Mouse (Mus musculus) midbrain, embryonic 12.5 days (tissue): ENCODE measurements around the gene Ugcg. TPM values are rescaled to one million over a fixed set of nuclear protein-coding genes. Genes with fewer than 3 reads are reported as not detected.

ENCODE experiments used
- ATAC-seq: fragments of 200-750 bp; cut with Nextera tagmentation; 2 replicates; pipeline ENCODE4 v1.8.0; 2017; ENCODE audit warnings: low read depth, moderate TSS enrichment, moderate library complexity; ENCODE audit not compliant: low FRiP score
- H3K27ac ChIP-seq: fragments of 300-500 bp; sonication (generic); replicated peaks from 2 replicates; pipeline ENCODE4 v1.5.1; 2016; ENCODE audit warnings: mild to moderate bottlenecking
- H3K27me3 ChIP-seq: fragments of 300-500 bp; sonication (generic); 2 replicates; pipeline ENCODE4 v1.6.1; 2016; ENCODE audit warnings: mild to moderate bottlenecking
- H3K36me3 ChIP-seq: fragments of 300-500 bp; sonication (generic); 2 replicates; pipeline ENCODE4 v1.6.1; 2016
- H3K4me1 ChIP-seq: fragments of 300-500 bp; sonication (generic); 2 replicates; pipeline ENCODE4 v1.6.1; 2016
- H3K4me2 ChIP-seq: fragments of 300-500 bp; sonication (generic); replicated peaks from 2 replicates; pipeline ENCODE4 v1.6.1; 2016; ENCODE audit warnings: mild to moderate bottlenecking, moderate library complexity
- H3K4me3 ChIP-seq: fragments of 300-500 bp; sonication (generic); 2 replicates; pipeline ENCODE4 v1.5.1; 2016; ENCODE audit warnings: mild to moderate bottlenecking
- H3K9ac ChIP-seq: fragments of 300-500 bp; sonication (generic); replicated peaks from 2 replicates; pipeline ENCODE4 v1.6.1; 2016; ENCODE audit warnings: mild to moderate bottlenecking, moderate library complexity
- H3K9me3 ChIP-seq: fragments of 300-500 bp; sonication (generic); 2 replicates; pipeline ENCODE4 v1.6.1; 2016; ENCODE audit warnings: mild to moderate bottlenecking
- WGBS: fragments of 180-500 bp; shearing (Covaris S2); methylation state at CpG from one replicate; pipeline ENCODE4 v1.1.7; 2016; 5-methylcytosine and 5-hydroxymethylcytosine counted together
- polyA plus RNA-seq: library from polyadenylated mRNA; unstranded; fragments of >200 nt; fragmentation: Nextera tagmentation; extraction: Ambion mirVana; gene quantifications from 2 replicates; pipeline ENCODE4 v1.2.1, GENCODE M21; 2016

The Ugcg gene
- polyA plus RNA-seq, 1 experiment from 2014 or later: 15.0 TPM

- Histone ChIP-seq H3K27me3 (no peaks in the 10 kb centered on the region), H3K36me3 (peaks cover 29% of the 10 kb centered on the region), H3K4me2 (no peak overlapping the region), H3K9ac (no peak overlapping the region), H3K9me3 (no peaks in the 10 kb centered on the region), H3K4me3 (no peak overlapping the region), H3K4me1 (0 out of 2 replicates have a peak, but pooled peaks cover 3% of the 10 kb centered on the region), H3K27ac (no peak overlapping the region)
- WGBS: 78% methylated on average over 4 of the region's 4 CpGs
- ATAC-seq: no peak
Observed at GRCm38 (mm10) chr4:59213833-59214232, 24.8 kb downstream of the Ugcg start.

DNA sequence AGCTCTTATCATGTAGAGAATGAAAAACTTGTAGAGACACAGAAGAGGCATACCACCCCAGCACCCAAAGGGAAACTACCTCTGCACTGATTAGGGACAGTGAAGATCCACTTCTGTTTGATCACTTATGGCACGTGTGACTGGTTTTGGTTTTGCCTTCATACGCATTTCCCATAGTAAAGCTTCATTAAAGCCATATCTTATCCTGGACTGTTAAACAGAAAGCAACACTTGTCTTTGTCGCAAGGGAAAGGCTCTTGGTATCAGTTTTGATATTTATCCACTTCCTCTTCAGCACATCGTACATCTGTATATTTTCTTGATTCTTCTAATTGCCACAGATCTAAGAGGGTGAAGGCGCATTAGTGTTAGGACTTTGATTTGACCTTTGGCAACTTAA is 25.6 kb downstream of the Ugcg start:
- H3K27me3 ChIP-seq: no peaks in the 10 kb centered on the region
- 96% methylated on average over 5 of the region's 5 CpGs for WGBS
- H3K9ac ChIP-seq: no peak overlapping the region
- H3K4me1 ChIP-seq: 0 out of 2 replicates have a peak, but pooled peaks cover 3% of the 10 kb centered on the region
- H3K27ac ChIP-seq: no peak overlapping the region
- H3K4me2 ChIP-seq: no peak overlapping the region
- no peak for ATAC-seq
- no peak overlapping the region for H3K4me3 ChIP-seq
- H3K36me3 ChIP-seq: peaks cover 35% of the 10 kb centered on the region
- no peaks in the 10 kb centered on the region for H3K9me3 ChIP-seq

GRCm38 (mm10) chr4:59215585-59215984 is 26.5 kb downstream of the Ugcg start:
- Histone ChIP-seq H3K27me3 (no peaks in the 10 kb centered on the region), H3K4me2 (no peak overlapping the region), H3K4me3 (no peak overlapping the region), H3K9ac (no peak overlapping the region), H3K36me3 (peaks cover 41% of the 10 kb centered on the region), H3K27ac (no peak overlapping the region), H3K9me3 (no peaks in the 10 kb centered on the region), H3K4me1 (no peaks in the 10 kb centered on the region)
- 94% methylated on average over 3 of the region's 3 CpGs for WGBS
- ATAC-seq: no peak

DNA sequence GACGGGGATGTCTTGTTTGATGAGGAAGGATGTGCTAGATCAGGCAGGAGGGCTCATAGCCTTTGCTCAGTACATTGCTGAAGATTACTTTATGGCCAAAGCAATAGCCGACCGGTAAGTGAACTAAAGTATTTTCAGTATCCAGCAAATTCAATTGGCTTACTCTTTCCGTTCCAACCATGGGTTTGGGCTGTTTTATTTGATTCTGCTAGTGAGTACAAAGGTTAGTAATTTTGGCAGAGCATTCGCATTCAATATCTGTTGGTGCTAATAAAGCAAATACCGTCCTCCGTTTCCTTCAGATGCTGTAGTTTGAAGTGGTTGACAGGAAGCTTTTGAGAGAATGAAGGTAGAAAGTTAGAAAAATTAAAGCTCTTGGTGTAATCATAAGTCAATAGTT is 28.0 kb downstream of the Ugcg start:
- H3K4me2 ChIP-seq: no peak overlapping the region
- H3K4me1 ChIP-seq: no peaks in the 10 kb centered on the region
- WGBS: 96% methylated on average over 7 of the region's 7 CpGs
- no peaks in the 10 kb centered on the region for H3K27me3 ChIP-seq
- H3K36me3 ChIP-seq: peaks cover 44% of the 10 kb centered on the region
- H3K4me3 ChIP-seq: no peak overlapping the region
- H3K27ac ChIP-seq: no peak overlapping the region
- H3K9me3 ChIP-seq: no peaks in the 10 kb centered on the region
- no peak for ATAC-seq
- H3K9ac ChIP-seq: no peak overlapping the region

GRCm38 (mm10) chr4:59218154-59218553 is 29.1 kb downstream of the Ugcg start:
- Histone ChIP-seq H3K4me3 (no peak overlapping the region), H3K27me3 (no peaks in the 10 kb centered on the region), H3K9ac (no peak overlapping the region), H3K4me2 (no peak overlapping the region), H3K4me1 (no peaks in the 10 kb centered on the region), H3K9me3 (no peaks in the 10 kb centered on the region), H3K36me3 (peaks cover 47% of the 10 kb centered on the region), H3K27ac (no peak overlapping the region)
- WGBS: 94% methylated on average over 7 of the region's 7 CpGs
- ATAC-seq: no peak

- Histone ChIP-seq H3K9me3 (no peaks in the 10 kb centered on the region), H3K4me2 (no peak overlapping the region), H3K9ac (no peak overlapping the region), H3K4me3 (no peak overlapping the region), H3K4me1 (no peaks in the 10 kb centered on the region), H3K27me3 (no peaks in the 10 kb centered on the region), H3K36me3 (peaks cover 35% of the 10 kb centered on the region), H3K27ac (no peak overlapping the region)
- WGBS: 96% methylated on average over 9 of the region's 9 CpGs
- no peak for ATAC-seq
Observed at GRCm38 (mm10) chr4:59222226-59222625, 33.2 kb downstream of the Ugcg start.

- Histone ChIP-seq H3K9me3 (no peaks in the 10 kb centered on the region), H3K36me3 (peaks cover 32% of the 10 kb centered on the region), H3K4me3 (no peak overlapping the region), H3K27me3 (no peaks in the 10 kb centered on the region), H3K27ac (no peak overlapping the region), H3K9ac (no peak overlapping the region), H3K4me1 (no peaks in the 10 kb centered on the region), H3K4me2 (no peak overlapping the region)
- WGBS: 88% methylated on average over 5 of the region's 5 CpGs
- no peak for ATAC-seq
Observed at GRCm38 (mm10) chr4:59223055-59223615, 34.1 kb downstream of the Ugcg start.

- Histone ChIP-seq H3K27ac (no peak overlapping the region), H3K9ac (no peak overlapping the region), H3K36me3 (peaks cover 23% of the 10 kb centered on the region), H3K4me3 (no peak overlapping the region), H3K27me3 (no peaks in the 10 kb centered on the region), H3K9me3 (no peaks in the 10 kb centered on the region), H3K4me1 (no peaks in the 10 kb centered on the region), H3K4me2 (no peak overlapping the region)
- WGBS: 95% methylated on average over 4 of the region's 4 CpGs
- ATAC-seq: no peak
Observed at GRCm38 (mm10) chr4:59224889-59225288, 35.8 kb downstream of the Ugcg start.

DNA sequence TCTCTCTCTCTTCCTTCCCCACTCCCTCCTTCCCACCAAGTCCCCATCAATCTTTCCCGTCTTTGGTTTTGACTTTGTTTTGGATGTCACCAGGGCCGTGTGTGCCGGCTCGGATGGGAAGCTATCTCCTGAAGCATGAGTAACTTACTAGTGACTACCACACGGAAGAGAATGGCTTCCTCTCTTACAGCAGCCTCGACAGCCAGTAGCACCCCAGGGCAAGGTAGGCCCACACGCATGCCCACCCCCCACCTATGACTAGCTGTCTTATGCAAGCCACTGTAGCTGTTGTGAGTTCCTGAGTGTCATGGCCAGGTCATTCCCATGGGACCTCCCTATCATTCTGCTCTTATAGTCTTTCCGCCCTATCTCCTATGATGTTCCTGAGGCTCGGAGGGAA is 38.0 kb downstream of the Ugcg start:
- H3K27ac ChIP-seq: no peak overlapping the region
- WGBS: 97% methylated on average over 9 of the region's 9 CpGs
- H3K9ac ChIP-seq: no peak overlapping the region
- H3K27me3 ChIP-seq: no peaks in the 10 kb centered on the region
- peaks cover 16% of the 10 kb centered on the region for H3K36me3 ChIP-seq
- H3K4me2 ChIP-seq: no peak overlapping the region
- ATAC-seq: no peak
- no peaks in the 10 kb centered on the region for H3K4me1 ChIP-seq
- H3K4me3 ChIP-seq: no peak overlapping the region
- H3K9me3 ChIP-seq: no peaks in the 10 kb centered on the region

GRCm38 (mm10) chr4:59228951-59229350 is 39.9 kb downstream of the Ugcg start:
- H3K27me3 ChIP-seq: no peaks in the 10 kb centered on the region
- no peak overlapping the region for H3K27ac ChIP-seq
- H3K4me2 ChIP-seq: no peak overlapping the region
- 0 out of 2 replicates have a peak, but pooled peaks cover 4% of the 10 kb centered on the region for H3K36me3 ChIP-seq
- no peak overlapping the region for H3K9ac ChIP-seq
- no peaks in the 10 kb centered on the region for H3K4me1 ChIP-seq
- H3K4me3 ChIP-seq: no peak overlapping the region
- no peaks in the 10 kb centered on the region for H3K9me3 ChIP-seq
- no peak for ATAC-seq

DNA sequence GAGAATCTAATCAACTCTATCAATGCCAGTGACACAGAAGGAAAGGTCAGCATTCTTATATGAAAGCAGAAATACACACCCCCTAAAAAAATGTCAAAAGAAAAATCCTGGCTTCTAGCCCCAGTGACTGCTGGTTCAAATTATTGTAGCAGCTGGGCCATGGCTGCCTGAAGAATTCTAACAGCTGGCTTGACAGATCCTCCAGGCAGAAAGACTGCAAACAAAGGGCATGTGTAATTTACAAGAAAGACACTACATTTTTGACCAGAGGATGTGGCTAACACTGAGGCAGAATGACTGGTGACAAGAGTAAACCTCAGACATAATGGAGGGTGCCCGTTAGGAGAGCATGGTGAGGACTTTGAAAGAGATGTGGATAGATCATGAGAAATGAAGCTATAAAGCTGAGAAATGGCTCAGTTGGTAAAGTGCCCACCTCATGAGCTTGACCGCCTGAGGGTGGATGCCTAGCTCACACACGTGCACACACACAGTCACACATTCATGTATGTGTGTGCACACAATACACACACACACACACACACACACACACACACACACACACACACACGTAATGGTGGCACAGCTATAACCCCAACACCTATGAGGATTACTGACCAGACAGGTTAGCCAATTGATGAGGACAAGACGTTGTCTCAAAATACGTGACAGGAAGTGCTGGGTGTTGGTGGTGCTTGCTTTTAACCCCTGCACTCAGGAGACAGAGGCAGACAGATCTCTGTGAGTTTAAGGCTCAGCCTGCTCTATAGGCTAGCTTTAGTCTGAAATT is 42.4 kb downstream of the Ugcg start:
- no peak for ATAC-seq

GRCm38 (mm10) chr4:59234014-59234413 is 45.0 kb downstream of the Ugcg start:
- no peaks in the 10 kb centered on the region for H3K4me1 ChIP-seq
- no peak overlapping the region for H3K9ac ChIP-seq
- H3K9me3 ChIP-seq: no peaks in the 10 kb centered on the region
- WGBS: 100% methylated on average over 8 of the region's 10 CpGs
- H3K27me3 ChIP-seq: no peaks in the 10 kb centered on the region
- no peak overlapping the region for H3K4me3 ChIP-seq
- H3K27ac ChIP-seq: no peak overlapping the region
- H3K36me3 ChIP-seq: no peaks in the 10 kb centered on the region
- no peak for ATAC-seq
- H3K4me2 ChIP-seq: no peak overlapping the region

More for the DNA sequence above, 42.4 kb downstream of the Ugcg start:
- Histone ChIP-seq H3K4me3 (no peak overlapping the region), H3K36me3 (no peaks in the 10 kb centered on the region), H3K4me2 (no peak overlapping the region), H3K9me3 (no peaks in the 10 kb centered on the region), H3K9ac (no peak overlapping the region), H3K27me3 (no peaks in the 10 kb centered on the region), H3K27ac (no peak overlapping the region), H3K4me1 (no peaks in the 10 kb centered on the region)
- WGBS: 84% methylated on average over 6 of the region's 6 CpGs
